Mouse (Mus musculus) heart, postnatal 0 days (tissue): ENCODE data around the gene Kcnmb2. TPM values are rescaled to one million over a fixed set of nuclear protein-coding genes. Genes with fewer than 3 reads are reported as not detected.

Experiments used
- ATAC-seq: fragments of 200-750 bp; cut with Nextera tagmentation; 2 replicates; pipeline ENCODE4 v1.8.0; 2017; ENCODE audit warnings: low read depth, moderate number of reproducible peaks, moderate library complexity; ENCODE audit not compliant: insufficient read depth
- DNase-seq: peaks from one replicate; pipeline ENCODE4 v3.0.0-alpha.2; 2016; ENCODE audit warnings: low spot score
- H3K27ac ChIP-seq: fragments of 300-500 bp; sonication (generic); 2 replicates; pipeline ENCODE4 v1.5.1; 2014; ENCODE audit warnings: low read depth, mild to moderate bottlenecking
- H3K27me3 ChIP-seq: fragments of 300-500 bp; sonication (generic); 2 replicates; pipeline ENCODE4 v1.6.1; 2014; ENCODE audit warnings: low read length, mixed read lengths; ENCODE audit not compliant: control insufficient read depth, insufficient read depth
- H3K36me3 ChIP-seq: fragments of 300-500 bp; sonication (generic); replicated peaks from 2 replicates; pipeline ENCODE4 v1.6.1; 2014; ENCODE audit warnings: low read length, mixed read lengths; ENCODE audit not compliant: control insufficient read depth, insufficient read depth
- H3K4me1 ChIP-seq: fragments of 300-500 bp; sonication (generic); 2 replicates; pipeline ENCODE4 v1.6.1; 2014; ENCODE audit warnings: antibody characterized with exemption; ENCODE audit not compliant: control insufficient read depth, insufficient read depth
- H3K4me2 ChIP-seq: fragments of 300-500 bp; sonication (generic); 2 replicates; pipeline ENCODE4 v1.6.1; 2014; ENCODE audit warnings: low read depth, mild to moderate bottlenecking, low read length, moderate library complexity
- H3K4me3 ChIP-seq: fragments of 300-500 bp; sonication (generic); 2 replicates; pipeline ENCODE4 v1.5.1; 2014; ENCODE audit warnings: low read depth, low read length
- H3K9ac ChIP-seq: fragments of 300-500 bp; sonication (generic); replicated peaks from 2 replicates; pipeline ENCODE4 v1.6.1; 2014; ENCODE audit warnings: low read depth, low read length, mixed read lengths
- H3K9me3 ChIP-seq: fragments of 300-500 bp; sonication (generic); replicated peaks from 2 replicates; pipeline ENCODE4 v1.6.1; 2016; ENCODE audit warnings: low read length; ENCODE audit not compliant: control insufficient read depth
- CTCF ChIP-seq: IDR thresholded peaks from 2 replicates; pipeline ENCODE4 v1.5.1; 2016; ENCODE audit warnings: antibody characterized with exemption, control low read depth, low read depth
- EP300 ChIP-seq: IDR thresholded peaks from 2 replicates; pipeline ENCODE4 v1.6.1; 2016; ENCODE audit warnings: antibody characterized with exemption, low read depth
- WGBS: fragments of 180-500 bp; shearing (Covaris S2); extraction: QIAGEN DNeasy Blood & Tissue Kit; methylation state at CpG from one replicate; pipeline ENCODE4 v1.1.7; 2014; 5-methylcytosine and 5-hydroxymethylcytosine counted together
- polyA plus RNA-seq: library from polyadenylated mRNA; unstranded; fragments of >200 nt; fragmentation: Nextera tagmentation; extraction: Ambion mirVana; gene quantifications from 2 replicates; pipeline ENCODE4 v1.2.1, GENCODE M21; 2015
- total RNA-seq: library from RNA; depleted of rRNA; stranded (reverse); fragments of >200 nt; gene quantifications from 2 replicates; pipeline ENCODE4 v1.2.3, GENCODE M21; 2014; ENCODE audit warnings: low replicate concordance

Gene Kcnmb2
- total and polyA plus RNA-seq, 2 experiments from 2014 or later = 0.14 TPM; not detected in 1

DNA sequence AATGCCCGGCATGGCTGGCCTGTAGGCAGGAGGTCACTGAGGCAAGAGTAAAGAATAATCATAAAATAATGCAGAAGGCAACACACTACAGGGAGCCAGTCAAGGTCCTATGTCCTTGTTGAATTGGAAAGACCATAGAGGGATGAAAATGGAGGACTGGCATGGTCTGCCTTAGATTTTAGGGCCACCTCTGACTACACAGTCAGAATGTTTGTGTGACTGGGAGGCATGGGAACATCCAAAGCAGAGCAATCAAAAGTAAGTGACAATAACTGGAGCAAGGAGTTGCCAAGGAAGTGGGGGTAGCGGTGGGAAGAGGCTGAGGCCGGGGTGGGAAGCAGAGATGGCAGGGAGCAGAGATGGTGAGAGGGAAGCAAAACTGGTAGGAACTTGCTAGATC is 60.8 kb downstream of the Kcnmb2 start:
- TF ChIP-seq CTCF = no peak
- no peak for TF ChIP-seq EP300

DNA sequence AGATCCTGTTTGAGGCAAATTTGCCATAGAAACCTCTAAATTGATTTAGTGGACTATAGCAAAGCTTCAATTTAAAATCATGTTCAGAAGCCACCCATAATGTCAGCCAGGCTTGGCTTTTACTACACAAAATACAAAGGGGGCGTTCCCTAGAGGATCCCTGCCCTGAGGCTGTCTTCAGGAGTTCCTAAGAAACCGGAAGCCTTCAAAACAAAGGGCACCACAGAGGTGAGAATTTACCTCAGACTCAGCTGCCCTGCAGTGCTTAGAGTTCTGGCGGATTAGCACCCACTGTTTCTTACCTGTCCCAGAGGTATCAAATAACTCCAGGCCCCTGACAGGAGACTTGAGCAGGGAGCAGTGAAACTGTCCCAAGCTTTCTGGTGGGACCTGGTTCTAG is 77.4 kb downstream of the Kcnmb2 start:
- no peak overlapping the region for H3K4me3 ChIP-seq
- H3K27me3 ChIP-seq = no peaks in the 10 kb centered on the region
- ATAC-seq (no peak), DNase-seq (no peak)
- no peaks in the 10 kb centered on the region for H3K36me3 ChIP-seq
- no peak overlapping the region for H3K27ac ChIP-seq
- WGBS = 23% methylated on average over 3 of the region's 3 CpGs
- H3K9ac ChIP-seq = no peak overlapping the region
- TF ChIP-seq EP300 = no peak
- TF ChIP-seq CTCF = no peak
- H3K9me3 ChIP-seq = no peaks in the 10 kb centered on the region
- no peak overlapping the region for H3K4me2 ChIP-seq
- H3K4me1 ChIP-seq = no peaks in the 10 kb centered on the region

More for the DNA sequence above, 60.8 kb downstream of the Kcnmb2 start:
- Histone ChIP-seq H3K27ac (no peak overlapping the region), H3K9ac (no peak overlapping the region), H3K9me3 (no peaks in the 10 kb centered on the region), H3K27me3 (no peaks in the 10 kb centered on the region), H3K36me3 (no peaks in the 10 kb centered on the region), H3K4me3 (no peak overlapping the region), H3K4me1 (no peaks in the 10 kb centered on the region), H3K4me2 (no peak overlapping the region)
- no peak for DNase-seq
- 85% methylated on average over 3 of the region's 3 CpGs for WGBS
- ATAC-seq = no peak

DNA sequence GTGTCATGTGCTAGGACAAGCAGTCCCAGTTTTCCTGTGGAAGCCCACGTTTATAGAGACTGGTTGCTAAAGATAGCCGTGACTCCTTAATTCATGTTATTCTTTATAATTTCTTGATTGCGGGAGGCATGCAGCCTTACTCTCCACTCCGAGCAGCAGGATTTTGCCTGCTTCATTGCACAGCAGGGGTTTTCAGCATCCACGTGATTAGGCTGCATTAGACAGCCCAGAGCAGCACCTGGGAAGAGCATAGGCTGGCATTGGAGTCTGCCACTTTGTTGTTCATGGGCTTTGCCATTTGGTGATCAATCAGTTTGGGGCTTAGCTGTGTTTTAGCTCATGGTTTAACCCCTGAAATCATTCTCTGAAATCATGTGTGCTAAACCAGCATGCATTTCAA is 80.1 kb downstream of the Kcnmb2 start:
- DNase-seq (no peak), ATAC-seq (no peak)
- Histone ChIP-seq H3K4me1 (no peaks in the 10 kb centered on the region), H3K4me3 (no peak overlapping the region), H3K36me3 (no peaks in the 10 kb centered on the region), H3K9me3 (no peaks in the 10 kb centered on the region), H3K9ac (no peak overlapping the region), H3K27me3 (no peaks in the 10 kb centered on the region), H3K27ac (no peak overlapping the region), H3K4me2 (no peak overlapping the region)
- TF ChIP-seq EP300 (no peak), CTCF (no peak)
- 40% methylated on average over 5 of the region's 5 CpGs for WGBS

DNA sequence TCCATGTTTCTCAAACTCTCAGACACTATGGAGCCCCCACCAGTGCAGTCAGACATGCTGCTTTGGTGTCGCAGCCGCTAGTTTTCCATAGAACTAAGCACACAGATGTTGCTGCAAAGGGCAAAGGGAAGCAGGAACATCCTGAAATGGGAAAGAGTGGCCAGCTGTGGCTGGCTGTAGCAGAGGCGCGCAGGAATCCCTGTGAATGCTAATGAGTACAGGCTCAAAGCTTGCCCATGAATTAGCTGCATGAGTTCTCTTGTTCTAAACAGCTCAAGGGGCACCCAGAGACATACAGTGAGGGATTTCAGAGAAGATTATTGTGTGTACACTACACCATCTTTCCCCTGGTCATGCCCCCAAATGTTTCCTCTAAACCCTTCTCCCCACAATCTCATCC is 82.8 kb downstream of the Kcnmb2 start:
- Histone ChIP-seq H3K36me3 (no peaks in the 10 kb centered on the region), H3K4me2 (no peak overlapping the region), H3K27me3 (no peaks in the 10 kb centered on the region), H3K27ac (no peak overlapping the region), H3K9me3 (no peaks in the 10 kb centered on the region), H3K9ac (no peak overlapping the region), H3K4me1 (no peaks in the 10 kb centered on the region), H3K4me3 (no peak overlapping the region)
- TF ChIP-seq EP300 = no peak
- TF ChIP-seq CTCF = no peak
- WGBS = 86% methylated on average over 4 of the region's 4 CpGs
- no peak for DNase-seq
- no peak for ATAC-seq

DNA sequence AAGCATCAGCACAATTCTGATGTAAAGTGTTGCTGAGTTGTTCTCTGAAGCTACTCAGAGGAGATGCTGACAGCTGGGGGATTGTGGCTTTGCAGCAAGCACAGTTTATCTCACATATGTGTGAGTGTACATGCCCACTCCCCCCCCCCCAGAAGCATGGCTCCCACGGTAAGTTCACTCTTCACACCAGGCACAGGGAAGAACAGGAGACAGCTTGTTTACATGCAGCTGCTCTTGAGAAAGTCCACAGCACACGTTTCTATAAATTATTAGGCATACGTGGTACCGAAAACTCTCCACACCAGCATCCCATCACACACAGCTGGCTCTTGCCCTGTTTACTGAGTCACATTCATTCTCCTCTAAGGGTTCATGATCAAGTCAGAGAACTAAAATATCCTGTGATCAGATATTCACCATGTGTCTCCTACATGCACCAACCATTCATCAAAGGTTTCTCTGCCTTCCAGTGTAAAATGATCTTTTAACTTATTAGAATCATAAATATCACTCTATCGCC is 89.3 kb downstream of the Kcnmb2 start:
- WGBS = 59% methylated on average over 5 of the region's 5 CpGs
- no peaks in the 10 kb centered on the region for H3K9me3 ChIP-seq
- TF ChIP-seq CTCF = no peak
- no peak for TF ChIP-seq EP300

DNA sequence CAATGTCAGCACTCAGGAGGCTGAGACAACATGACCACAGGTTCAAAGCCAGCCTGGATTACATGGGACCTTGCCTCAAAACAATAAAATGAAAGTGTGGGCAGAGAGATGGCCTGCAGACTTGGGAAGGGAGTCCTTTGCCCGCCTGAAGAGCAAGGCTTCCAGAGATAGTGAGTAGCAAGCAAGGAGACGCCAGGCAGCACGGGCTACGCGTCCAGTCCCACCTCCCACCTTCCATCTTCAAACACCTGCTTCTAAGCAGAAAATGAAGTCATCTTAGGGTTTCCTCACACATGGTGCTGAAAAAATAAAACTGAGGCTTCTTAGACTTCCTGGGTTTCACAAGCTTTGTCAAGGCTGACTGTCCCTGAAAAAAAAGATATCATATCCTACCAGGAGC is 109.3 kb downstream of the Kcnmb2 start:
- H3K9ac ChIP-seq = no peak overlapping the region
- no peaks in the 10 kb centered on the region for H3K9me3 ChIP-seq
- H3K36me3 ChIP-seq = no peaks in the 10 kb centered on the region
- H3K4me2 ChIP-seq = no peak overlapping the region
- H3K27ac ChIP-seq = no peak overlapping the region
- no peak for ATAC-seq
- no peak overlapping the region for H3K4me3 ChIP-seq
- TF ChIP-seq CTCF (no peak), EP300 (no peak)
- H3K4me1 ChIP-seq = no peaks in the 10 kb centered on the region
- 70% methylated on average over 5 of the region's 5 CpGs for WGBS
- DNase-seq = no peak
- H3K27me3 ChIP-seq = no peaks in the 10 kb centered on the region

More for the DNA sequence above, 89.3 kb downstream of the Kcnmb2 start:
- Histone ChIP-seq H3K36me3 (no peaks in the 10 kb centered on the region), H3K9ac (no peak overlapping the region), H3K4me3 (no peak overlapping the region), H3K27me3 (no peaks in the 10 kb centered on the region), H3K4me2 (no peak overlapping the region), H3K27ac (no peak overlapping the region), H3K4me1 (no peaks in the 10 kb centered on the region)
- no peak for ATAC-seq
- DNase-seq = no peak
